Mouse (Mus musculus) G1E (cell line): ENCODE data around the gene Hnrnpa0.
"Not testable (repeated sequence)": the region's sequence is repeated elsewhere in the genome, so short reads cannot be mapped to it uniquely, and the experiment has no call there.

Source experiments
- CTCF ChIP-seq: IDR thresholded peaks from 2 replicates; pipeline ENCODE4 v1.5.1; 2012; ENCODE audit warnings: low read depth, low read length, inconsistent platforms, mixed read lengths
- GATA1 ChIP-seq: IDR thresholded peaks from 2 replicates; pipeline ENCODE4 v1.6.1; 2012; ENCODE audit warnings: borderline replicate concordance, low read length, inconsistent platforms, mixed read lengths
- TAL1 ChIP-seq: conservative IDR thresholded peaks from 2 replicates; pipeline ENCODE4 v1.6.1; 2012; ENCODE audit warnings: low read depth, low read length, inconsistent platforms, mixed read lengths

- not testable (repeated sequence) for TF ChIP-seq TAL1, CTCF, GATA1
Measured at GRCm38 (mm10) chr13:58146603-58147002, 18.2 kb upstream of the Hnrnpa0 start.
